Mouse (Mus musculus) kidney, postnatal 25 days (tissue): ENCODE measurements around the gene Gatb.

ENCODE experiments used
- DNase-seq, 2 experiments: peaks; one replicate each; pipeline ENCODE4 v3.0.0; 2021; ENCODE audit warnings: mixed read lengths in 2 of 2

Gene Gatb

DNA sequence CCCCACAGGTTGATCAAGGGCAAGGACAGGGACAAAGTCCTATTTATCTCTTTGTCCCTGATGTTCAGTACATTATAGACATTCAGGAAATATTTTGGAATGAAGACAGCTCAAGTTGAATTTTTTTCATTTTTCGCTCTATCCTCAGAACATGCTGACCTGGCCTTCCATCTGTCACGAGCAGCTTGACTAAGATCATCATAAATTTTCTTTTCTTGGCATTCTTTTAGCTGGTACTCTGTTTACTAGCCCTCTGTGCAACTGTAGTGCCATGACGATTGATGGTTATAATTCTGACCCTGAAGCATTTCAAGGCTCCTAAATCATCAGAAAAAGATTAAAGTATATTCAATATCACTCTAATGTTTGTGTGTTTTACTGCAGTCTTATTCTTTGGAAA lies 25.6 kb downstream of the Gatb start:
- no peak for DNase-seq

DNA sequence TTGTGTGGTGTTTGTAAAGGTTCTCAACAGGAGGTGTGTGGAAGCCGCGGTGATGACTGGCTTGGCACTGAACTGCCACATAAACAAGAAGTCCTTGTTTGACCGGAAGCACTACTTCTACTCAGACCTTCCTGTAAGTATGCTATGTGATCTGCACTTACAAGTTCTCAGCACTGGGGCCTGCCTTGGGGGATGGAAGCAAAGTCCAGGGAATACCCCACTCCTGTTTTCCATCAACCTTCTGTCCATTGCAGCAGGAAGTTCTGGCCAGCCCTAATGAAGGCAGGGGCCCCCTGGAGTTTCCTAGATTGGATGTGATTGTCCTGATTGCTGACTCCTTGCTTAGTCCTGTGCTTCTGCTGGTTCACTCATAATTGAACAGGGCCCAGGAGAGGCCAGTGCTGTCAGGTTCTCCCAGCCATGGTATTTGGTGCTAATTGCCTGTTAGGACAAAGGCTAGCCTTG lies 28.0 kb downstream of the Gatb start:
- no peak for DNase-seq

DNA sequence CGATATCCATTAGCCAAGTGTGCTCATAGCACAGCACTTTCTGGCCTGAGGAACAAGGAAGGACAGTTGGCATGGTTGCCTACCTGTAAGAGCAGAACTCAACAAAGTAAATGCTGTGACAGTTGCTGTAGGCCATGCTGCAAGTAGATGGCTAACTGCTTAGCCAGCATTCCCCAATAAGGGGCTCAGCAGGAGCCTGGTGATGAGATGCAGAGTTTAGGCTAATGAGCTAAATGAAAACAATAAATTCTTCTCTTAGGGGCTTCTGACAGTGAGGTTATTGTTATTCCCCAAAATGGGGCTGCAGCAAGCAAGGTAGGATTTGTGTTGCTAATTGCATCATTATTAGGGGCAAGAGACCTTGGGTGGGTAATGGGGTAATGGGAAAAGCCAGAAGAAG lies 29.9 kb downstream of the Gatb start:
- no peak for DNase-seq

DNA sequence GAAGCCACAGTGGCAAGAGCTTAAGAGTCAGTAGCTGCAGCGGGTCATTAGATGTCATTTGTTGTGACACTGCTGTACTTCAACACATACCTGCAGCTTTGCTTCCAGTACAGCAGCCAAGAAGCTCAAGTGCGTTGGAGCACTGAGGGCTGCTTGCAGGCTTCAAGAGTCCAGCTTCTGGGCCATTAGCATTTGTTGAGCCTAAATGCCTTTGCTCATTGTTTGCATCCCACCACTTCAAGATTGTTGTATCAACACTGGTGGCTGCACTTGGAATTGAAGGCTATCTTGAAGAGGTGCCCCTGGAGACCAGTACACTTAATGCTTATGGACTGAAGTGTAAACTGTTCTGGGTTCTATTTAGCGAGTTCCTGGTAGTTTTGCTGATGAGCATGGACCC lies 33.0 kb downstream of the Gatb start:
- no peak for DNase-seq

DNA sequence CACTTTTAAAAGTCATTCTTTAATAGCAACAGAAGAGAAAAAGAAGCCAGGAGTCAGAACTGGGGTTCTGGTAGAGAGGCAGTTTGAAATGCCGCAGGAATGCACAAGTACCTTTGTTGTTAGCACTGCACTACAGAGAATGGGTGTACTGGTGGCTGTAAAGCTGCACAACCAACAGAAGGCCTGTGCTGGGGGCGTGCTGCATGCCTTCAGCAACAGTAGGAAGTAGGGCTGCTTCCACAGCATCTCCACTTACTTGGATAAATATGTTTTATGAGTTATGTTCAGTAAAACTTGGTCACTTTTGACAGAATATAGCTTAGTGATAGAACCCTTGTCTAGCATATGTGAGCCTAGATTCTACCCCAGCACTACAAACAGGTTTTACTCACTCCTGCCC lies 33.8 kb downstream of the Gatb start:
- DNase-seq: no peak

DNA sequence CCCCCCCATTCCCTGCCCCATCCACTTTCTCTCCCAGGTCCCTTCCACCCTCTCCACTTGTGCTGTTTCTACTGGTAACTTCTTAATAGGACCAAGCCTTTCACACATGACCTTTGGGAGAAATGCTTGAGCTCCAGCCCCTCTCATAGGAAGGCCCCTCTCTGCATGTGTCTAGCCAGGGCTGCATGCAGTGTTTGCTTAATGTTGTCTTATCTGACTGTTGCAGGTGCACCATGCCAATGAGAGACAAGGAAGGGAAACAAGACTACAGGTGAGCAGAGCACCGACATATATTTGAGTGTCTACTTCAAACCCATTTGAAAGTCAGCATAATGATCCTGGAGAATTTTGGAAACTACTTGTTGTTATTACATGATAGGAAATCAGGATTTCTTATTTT lies 42.5 kb downstream of the Gatb start:
- no peak for DNase-seq

DNA sequence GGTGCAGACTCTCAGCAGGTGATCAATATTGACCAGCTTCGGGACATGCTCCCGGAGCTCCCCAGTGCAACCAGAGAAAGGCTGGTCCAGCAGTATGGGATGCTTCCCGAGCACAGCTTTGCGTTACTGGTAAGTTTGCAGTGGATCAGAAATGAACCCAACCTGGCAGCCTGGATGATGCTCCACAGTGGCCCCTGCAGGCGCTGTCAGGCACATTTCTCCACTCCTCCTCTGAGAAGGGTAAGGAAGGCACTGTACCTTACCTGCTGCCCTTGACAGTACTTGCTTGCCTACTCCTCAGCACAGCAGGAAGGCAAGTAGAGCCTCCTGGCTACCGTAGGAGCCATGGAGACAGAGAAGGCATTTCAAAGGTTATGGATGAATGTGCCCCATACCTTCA lies 45.0 kb downstream of the Gatb start:
- no peak for DNase-seq

DNA sequence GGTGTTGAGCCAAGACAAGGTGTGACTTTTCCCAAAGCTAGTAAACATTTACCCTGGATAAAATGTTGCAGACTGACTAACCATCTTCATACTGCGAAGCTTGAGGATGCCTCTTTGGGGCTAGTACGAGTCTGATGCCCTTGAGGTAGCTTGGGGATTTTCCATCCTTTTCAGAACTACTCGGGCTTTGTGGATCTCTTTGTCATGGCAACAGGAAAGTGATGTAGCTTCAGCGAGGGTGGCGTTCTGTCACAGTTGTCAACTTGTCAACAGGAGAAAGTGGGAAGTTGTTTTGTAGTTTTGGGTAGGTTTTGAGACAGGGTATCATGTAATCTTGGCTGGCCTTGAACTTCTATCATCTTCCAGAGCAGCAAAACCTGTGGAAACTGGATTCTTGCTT lies 45.4 kb downstream of the Gatb start:
- DNase-seq: no peak

DNA sequence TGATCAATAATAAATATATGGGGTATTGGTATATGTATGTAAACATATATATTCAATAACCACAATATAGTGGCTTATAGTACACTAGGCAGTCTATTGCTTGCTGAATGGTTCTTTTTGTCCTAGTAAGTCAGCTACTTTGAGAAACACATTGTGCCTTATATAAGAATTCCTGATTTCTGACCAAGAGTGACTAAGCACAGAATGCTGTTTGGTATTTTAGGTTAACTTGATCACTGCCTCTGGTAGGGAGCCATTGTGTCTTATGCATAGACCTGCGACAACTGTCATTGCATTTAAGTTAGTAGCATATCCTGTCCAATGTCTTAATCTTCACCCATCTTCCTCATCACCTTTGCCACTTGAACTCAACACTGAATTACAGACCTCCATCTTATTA lies 45.8 kb downstream of the Gatb start:
- no peak for DNase-seq

DNA sequence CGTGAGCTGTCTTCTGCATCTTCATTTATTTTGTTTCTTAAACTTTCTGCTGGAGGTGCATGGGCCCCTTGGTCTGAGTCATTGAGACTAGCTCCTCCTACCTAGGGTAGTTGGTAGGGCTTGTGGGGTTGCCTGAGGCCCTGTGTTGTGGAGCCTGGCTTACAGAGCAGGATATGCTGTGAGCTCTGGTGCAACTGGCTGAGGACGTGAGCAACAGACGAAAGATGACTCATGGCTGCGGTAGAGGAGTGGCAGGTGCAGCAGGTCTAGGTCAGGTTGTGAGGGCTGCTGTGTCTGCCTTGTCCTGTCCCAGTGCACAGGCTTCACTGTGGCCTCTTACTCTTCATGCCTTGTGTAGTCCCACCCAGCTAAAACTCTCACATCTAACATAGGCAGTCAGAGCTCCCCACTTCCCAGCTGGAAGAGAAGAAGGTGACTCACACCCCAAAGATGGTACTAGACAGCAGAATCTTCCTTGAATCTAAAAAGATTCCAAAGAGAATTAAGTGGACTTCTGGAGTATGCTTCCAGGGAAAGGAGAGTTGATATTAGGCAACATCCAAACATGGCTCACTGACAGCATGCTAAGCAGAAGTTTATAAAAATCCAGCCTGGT lies 56.1 kb downstream of the Gatb start:
- no peak for DNase-seq

DNA sequence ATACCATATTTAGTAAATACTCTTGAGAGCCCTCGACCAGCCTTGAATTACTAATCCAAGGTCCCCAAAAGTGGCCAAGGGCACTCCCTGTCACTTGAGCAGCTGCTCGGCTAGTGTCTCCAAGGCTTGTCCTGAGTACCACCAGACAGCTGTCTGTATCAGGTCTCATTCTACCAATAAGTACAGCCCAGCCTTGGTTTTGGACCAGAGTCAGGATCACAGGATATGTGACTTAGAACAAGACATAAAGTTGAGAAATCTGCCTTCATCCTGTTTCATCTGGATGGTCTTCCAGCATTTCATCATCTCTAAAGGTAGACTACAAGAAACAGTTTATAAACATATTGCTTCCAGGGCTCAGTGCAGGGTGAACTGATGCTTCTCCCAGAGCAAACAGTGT lies 59.8 kb downstream of the Gatb start:
- DNase-seq: no peak

DNA sequence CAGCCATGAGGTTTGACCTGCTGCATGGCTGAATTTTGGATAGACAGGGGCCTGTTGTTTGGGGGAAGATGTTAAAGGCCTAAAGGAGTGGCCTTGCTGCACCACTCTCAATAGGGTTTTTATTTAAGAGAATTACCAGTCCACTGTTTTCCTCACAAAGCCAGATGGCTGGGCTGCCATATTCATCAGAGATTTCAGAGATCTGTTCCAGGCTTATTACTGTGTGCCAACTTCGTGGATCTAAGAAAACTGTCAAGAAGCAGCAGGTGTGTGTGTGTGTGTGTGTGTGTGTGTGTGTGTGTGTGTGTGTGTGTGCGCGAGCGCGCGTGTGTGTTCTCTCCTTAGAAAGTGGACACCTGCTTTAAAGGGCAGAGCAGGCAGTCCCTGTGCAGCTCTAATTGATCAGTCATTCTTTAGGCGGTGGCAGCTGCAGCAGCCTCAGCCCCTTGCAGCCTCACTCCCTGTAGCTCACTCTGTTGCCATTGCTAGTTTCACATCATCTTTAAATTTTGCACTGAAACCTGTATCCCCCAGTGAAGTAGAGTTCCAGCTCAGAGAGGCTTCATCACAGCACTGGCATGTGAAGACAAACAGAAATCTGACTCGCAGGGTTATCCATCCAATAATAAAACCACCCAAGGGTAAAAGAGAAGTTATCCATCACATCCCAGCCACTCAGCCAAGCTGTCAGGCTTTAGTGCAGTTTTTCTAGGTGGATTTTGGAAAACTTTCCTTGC lies 60.6 kb downstream of the Gatb start:
- DNase-seq: no peak

DNA sequence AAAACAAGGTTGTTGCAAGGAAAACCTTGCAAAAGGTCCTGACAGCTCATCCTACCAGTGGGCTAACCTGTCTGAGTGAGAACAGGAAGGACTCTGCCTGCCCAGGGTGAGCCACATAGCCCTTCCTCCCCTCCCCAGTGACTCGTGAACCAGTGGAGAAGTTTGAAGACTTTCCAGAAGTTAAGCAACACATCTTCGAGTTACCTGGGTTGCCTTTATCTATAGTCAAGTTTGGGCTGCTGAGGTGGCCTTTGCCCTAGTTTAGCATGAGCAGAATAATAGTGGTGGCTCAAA lies 61.2 kb downstream of the Gatb start:
- no peak for DNase-seq

DNA sequence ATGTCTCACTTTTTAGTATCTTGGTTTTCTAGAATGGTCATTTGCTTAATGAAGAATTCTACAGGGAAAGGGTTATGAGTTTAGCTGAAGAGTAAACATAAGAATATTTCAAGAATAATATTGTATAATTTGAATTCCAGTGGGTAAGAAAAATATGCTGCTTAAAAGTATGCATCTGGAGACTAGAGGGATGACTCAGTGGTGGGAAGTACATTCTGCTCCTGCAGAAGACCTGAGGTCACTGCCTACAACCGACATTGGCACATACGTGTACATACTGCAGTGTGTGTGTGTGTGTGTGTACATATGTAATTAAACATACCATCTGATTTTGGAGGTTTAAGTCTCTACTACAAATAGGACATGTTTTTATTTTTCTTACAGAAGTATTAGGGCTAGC lies 61.7 kb downstream of the Gatb start:
- DNase-seq: no peak

DNA sequence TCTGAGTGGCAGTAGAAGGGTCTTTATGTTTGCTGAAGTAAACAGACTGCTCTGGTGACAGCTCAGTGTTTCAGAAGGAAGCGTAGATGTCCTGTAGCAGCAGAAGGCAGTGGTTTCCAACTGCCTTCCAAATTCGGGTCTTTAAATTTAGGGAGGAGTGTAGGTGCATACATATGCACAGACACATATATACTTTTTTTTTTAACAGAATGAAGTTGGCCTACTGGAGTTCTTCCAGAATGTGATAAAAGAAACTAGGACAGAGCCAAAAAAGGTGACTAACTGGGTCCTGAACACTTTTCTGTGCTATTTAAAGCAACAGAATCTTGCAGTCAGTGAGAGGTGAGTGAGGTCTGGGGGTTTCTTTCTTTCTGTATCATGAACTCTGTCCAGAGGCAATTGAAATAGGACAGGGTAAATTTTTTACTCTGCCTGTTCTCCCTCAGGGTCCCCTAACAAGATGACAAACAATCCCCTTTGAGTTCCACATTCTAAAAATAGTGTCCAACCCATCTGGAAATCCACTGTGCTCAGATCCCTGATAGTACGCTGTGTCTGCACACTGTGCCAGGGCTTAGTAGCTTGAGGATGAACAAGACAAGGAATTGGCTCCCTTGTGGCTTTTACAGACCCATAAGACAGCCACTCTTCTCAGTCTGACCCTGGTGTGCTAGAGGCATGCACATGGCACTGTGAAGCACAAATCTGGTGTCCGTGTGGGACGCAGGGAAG lies 63.0 kb downstream of the Gatb start:
- DNase-seq: no peak

DNA sequence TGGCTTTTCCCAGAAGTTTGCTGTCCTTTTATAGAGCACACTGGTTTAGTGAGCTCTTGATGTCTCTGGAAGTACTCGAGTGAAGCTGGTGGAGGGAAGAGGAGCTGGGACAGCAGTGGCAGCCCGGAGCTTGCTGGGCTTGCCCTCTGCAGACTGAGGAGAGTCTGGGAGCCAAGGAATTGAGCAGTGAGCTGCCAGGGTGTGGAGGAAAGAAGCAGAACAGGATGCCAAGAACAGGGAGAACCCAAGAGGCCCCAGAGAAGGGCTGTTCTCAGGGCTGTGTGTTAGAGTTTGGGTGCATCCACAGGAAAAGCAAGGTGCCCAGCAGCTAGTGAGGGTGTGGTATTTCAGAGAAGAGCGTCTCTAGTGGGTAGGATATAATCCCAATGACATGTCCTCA lies 67.8 kb downstream of the Gatb start:
- no peak for DNase-seq

DNA sequence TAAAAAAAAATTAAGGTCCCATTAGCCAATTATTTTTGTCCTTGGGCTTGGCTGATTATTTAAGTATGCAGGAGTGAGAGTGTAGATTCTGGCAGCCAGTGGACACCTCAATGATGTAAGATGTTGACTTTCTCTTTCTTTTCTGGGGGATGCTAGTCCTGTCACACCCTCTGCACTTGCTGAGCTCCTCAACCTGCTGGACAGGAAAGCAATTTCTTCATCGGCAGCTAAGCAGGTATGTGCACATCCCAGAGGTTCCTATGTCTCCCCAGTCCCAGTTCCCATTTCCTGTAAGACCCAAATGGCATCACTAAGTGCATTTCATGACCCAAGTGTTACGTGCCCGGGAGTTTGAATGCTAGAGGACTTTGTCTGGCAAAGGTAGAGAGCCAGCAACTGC lies 70.9 kb downstream of the Gatb start:
- DNase-seq: no peak

DNA sequence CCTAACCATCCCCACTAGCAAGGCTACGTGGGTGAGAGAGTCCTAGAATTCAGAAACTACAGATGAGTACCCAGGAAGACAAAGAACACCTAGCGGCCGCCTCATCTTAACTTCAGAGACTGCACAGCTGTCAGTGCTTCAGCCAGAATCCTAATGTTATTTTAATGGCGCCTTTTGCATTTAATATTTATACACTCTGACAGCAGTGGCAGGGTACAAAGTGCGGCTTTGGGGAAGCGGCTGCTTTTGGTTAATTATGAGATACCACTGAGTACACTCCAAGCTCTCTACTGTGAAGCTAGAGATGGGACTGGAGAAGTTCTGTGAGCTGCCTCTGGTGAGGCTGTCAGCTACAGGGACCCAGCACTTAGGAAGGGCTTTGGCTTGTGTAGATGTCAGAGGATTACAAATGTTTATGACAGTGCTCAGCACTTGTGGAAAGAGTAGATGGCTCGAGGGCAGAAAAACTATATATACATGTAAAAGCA lies 71.6 kb downstream of the Gatb start:
- no peak for DNase-seq

DNA sequence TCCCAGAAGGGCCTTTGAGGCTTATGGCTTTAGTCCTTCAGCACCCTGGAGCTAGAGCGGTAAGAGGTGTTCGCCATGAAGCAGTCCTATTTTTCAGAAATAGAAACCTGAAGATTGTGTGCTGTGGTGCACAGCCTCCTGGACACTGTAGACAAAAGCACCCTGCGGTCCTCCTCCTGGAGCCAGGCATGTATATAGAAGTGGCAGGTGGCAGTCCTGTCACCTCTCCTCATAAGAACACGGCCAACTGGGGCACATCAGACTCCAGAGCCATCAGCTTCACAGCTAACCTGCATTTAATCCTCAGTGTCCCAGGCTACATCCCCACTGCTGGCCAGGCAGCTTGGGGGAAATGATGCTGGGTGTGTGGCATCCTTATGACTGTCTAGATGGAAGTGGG lies 75.3 kb downstream of the Gatb start:
- no peak for DNase-seq

DNA sequence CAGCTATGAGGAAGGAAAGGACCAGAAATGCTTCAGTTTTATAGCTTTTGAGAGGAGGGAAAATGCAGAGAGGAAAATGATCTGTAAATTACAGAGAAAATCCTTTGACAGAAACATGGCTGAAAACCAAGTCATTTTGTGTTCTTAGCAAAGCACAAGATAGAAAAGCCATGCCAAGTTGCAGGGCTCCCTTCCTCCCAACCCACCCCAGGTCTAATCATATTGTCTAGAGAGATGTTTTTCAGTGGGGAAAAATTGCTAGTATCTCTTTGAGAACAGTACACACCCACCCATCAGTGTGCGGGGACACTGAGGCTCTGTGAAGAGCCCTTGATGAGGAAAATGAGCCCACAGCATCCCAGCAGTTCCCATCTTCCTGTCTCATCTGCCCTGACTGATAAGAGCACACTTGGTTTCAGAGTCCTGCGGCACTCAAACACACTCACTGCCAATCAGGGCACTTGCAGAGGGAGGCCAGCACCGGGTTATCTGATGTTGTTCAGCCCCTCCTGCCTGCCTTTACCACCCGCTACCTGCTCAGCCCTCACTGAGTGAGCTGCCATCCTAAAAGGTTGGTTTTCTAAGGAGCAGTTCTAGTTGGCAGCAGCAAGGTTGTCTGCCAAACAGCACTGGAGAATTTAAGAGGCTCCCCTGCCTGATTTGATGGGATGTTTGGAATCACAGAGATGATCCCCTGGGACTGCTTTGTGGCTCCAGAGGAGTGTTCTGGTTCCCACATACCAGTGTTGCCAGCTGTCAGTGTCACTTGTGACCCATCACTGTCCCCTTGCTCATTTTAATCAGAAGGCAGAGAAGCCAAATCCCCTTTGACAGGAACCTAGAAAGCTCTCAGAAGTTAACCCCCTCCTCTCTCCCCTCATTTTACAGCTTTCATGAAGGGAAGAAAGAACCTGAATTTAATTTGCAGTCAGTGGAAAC lies 79.1 kb downstream of the Gatb start:
- DNase-seq: no peak

DNA sequence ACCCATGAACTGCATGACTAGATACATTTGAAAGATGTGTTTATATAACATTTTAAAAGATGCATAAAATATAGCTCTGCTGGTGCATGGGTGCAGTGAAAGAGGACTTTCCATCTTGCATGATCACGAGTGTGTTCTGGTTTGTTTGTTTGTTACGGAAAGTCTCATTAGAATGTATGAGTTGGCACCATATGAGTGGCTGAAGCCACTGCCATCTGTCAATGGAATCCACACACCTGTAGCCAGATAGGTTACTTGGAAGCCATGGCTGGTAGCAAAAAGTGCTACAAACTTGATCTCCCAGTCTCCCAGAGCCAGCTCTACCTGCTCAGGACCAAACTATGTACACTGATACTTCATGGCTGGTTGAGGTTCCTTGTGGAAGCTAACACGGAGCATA lies 81.6 kb downstream of the Gatb start:
- no peak for DNase-seq

DNA sequence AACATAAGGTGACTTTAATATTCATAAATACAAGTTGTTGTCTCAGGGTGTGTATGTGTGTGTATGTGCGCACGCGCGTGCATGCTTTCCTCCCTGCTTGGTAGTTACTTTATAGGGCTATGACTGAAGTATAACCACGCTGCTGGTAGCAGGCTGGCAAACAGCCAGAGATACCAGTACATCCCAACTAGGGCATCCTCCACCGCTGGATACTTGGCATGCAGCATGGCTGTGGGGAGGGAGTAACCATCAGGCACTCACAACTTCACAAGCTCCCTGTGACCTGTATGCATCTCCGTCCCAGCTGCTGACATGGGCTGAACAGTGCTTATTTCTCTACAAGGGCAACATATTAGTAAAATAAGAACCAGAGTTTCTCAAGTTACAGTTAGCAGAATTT lies 85.8 kb downstream of the Gatb start:
- no peak for DNase-seq
